ENCODE assay signal across 8 mouse cellular contexts in genomic region chr7:67973180-67974014, GRCm38 (mm10). TPM values are rescaled to one million over a fixed set of nuclear protein-coding genes. Genes with fewer than 3 reads are reported as not detected.
DNase-seq lines count a peak whose midpoint lies in the region; ATAC-seq and TF ChIP-seq lines count a peak whose summit lies in the region.

No protein-coding gene starts in this region.

- H3K4me3 ChIP-seq in gastrocnemius, adult 2 months: peak overlapping the region; percentile 48
- H3K4me3 ChIP-seq in forebrain, embryonic 10.5 days: peak overlapping the region; percentile 4
- no peak overlapping the region for H3K4me3 ChIP-seq in hindbrain, embryonic 14.5 days (replicated peaks; ENCODE audit: low read length)
- H3K4me3 ChIP-seq in liver, embryonic 12.5 days: peak overlapping the region; percentile 25
- no peak overlapping the region for H3K4me3 ChIP-seq in neural tube, embryonic 14.5 days (ENCODE audit: low read depth, low read length)

- peak; percentile 30 for DNase-seq in gastrocnemius, adult 2 months
- DNase-seq in gastrocnemius, postnatal 14 days: no peak
- DNase-seq in forebrain, embryonic 10.5 days (ENCODE audit: extremely low spot score, low spot score): no peak
- no peak for DNase-seq in hindbrain, embryonic 14.5 days (ENCODE audit: low spot score)
- DNase-seq in left cerebral cortex, postnatal 36 days (ENCODE audit: low spot score in 2 of 2): no peak
- no peak for DNase-seq in adrenal gland, postnatal 10 days

- H3K4me2 ChIP-seq in hindbrain, embryonic 14.5 days (replicated peaks): no peak overlapping the region
- peak overlapping the region; percentile 63 for H3K4me2 ChIP-seq in liver, embryonic 12.5 days
- no peak overlapping the region for H3K4me2 ChIP-seq in neural tube, embryonic 14.5 days (ENCODE audit: low read depth, low read length)

- TF ChIP-seq CTCF in gastrocnemius, adult 2 months (IDR thresholded peaks at IDR 0.05): no peak

- intact Hi-C loops in gastrocnemius, adult 2 months (cut with DNase I): no loop called here
- intact Hi-C loops in gastrocnemius, postnatal 14 days (cut with DNase I; ENCODE audit: low total_unique reads): no loop called here
- intact Hi-C loops in left cerebral cortex, postnatal 36 days (cut with DNase I): loop anchor here (10.0 kb wide), 1 partner anchor 51 kb away; no protein-coding TSS in a partner anchor

- H3K4me1 ChIP-seq in forebrain, embryonic 10.5 days: peaks cover 62% of the 10 kb centered on the region
- peaks cover 56% of the 10 kb centered on the region for H3K4me1 ChIP-seq in hindbrain, embryonic 14.5 days (replicated peaks; ENCODE audit: control insufficient read depth, insufficient read depth, low read length)
- H3K4me1 ChIP-seq in liver, embryonic 12.5 days: peaks cover 86% of the 10 kb centered on the region
- peaks cover 30% of the 10 kb centered on the region for H3K4me1 ChIP-seq in neural tube, embryonic 14.5 days (ENCODE audit: control insufficient read depth, insufficient read depth, low read length)

- H3K27ac ChIP-seq in gastrocnemius, adult 2 months: peak overlapping the region; percentile 78
- peak overlapping the region; percentile 72 for H3K27ac ChIP-seq in forebrain, embryonic 10.5 days
- H3K27ac ChIP-seq in hindbrain, embryonic 14.5 days: peak overlapping the region; percentile 26
- H3K27ac ChIP-seq in liver, embryonic 12.5 days: peak overlapping the region; percentile 89
- 0 out of 2 replicates have a peak overlapping the region, but pooled peaks have one; percentile 2 for H3K27ac ChIP-seq in neural tube, embryonic 14.5 days (ENCODE audit: low read depth, low read length)

- H3K27me3 ChIP-seq in forebrain, embryonic 10.5 days (ENCODE audit: poor library complexity, severe bottlenecking): no peaks in the 10 kb centered on the region
- no peaks in the 10 kb centered on the region for H3K27me3 ChIP-seq in hindbrain, embryonic 14.5 days (ENCODE audit: control insufficient read depth, insufficient read depth, low read length)
- no peaks in the 10 kb centered on the region for H3K27me3 ChIP-seq in liver, embryonic 12.5 days (replicated peaks)
- no peaks in the 10 kb centered on the region for H3K27me3 ChIP-seq in neural tube, embryonic 14.5 days (ENCODE audit: control insufficient read depth, insufficient read depth, low read length)

- peaks cover 4% of the 10 kb centered on the region; the same call in 1 of the 2 replicates for H3K36me3 ChIP-seq in forebrain, embryonic 10.5 days (replicated peaks)
- H3K36me3 ChIP-seq in hindbrain, embryonic 14.5 days (replicated peaks; ENCODE audit: control insufficient read depth, insufficient read depth): no peaks in the 10 kb centered on the region
- peaks cover 9% of the 10 kb centered on the region; the same call in 1 of the 2 replicates for H3K36me3 ChIP-seq in liver, embryonic 12.5 days
- no peaks in the 10 kb centered on the region for H3K36me3 ChIP-seq in neural tube, embryonic 14.5 days (ENCODE audit: control insufficient read depth, insufficient read depth, low read length)

- no peaks in the 10 kb centered on the region for H3K9me3 ChIP-seq in forebrain, embryonic 10.5 days
- H3K9me3 ChIP-seq in hindbrain, embryonic 14.5 days (ENCODE audit: control insufficient read depth, low read length): no peaks in the 10 kb centered on the region
- H3K9me3 ChIP-seq in liver, embryonic 12.5 days (replicated peaks): no peaks in the 10 kb centered on the region
- no peaks in the 10 kb centered on the region for H3K9me3 ChIP-seq in neural tube, embryonic 14.5 days (ENCODE audit: control insufficient read depth, low read length)

- H3K9ac ChIP-seq in hindbrain, embryonic 14.5 days: no peak overlapping the region
- peak overlapping the region; percentile 57 for H3K9ac ChIP-seq in liver, embryonic 12.5 days
- H3K9ac ChIP-seq in neural tube, embryonic 14.5 days (replicated peaks; ENCODE audit: low read depth, low read length): no peak overlapping the region

- 10% methylated on average over 15 of the region's 15 CpGs for WGBS in forebrain, embryonic 10.5 days
- 20% methylated on average over 15 of the region's 15 CpGs for WGBS in hindbrain, embryonic 14.5 days
- WGBS in liver, embryonic 12.5 days (ENCODE audit: insufficient replicate concordance): 5% methylated on average over 15 of the region's 15 CpGs
- 17% methylated on average over 15 of the region's 15 CpGs for WGBS in neural tube, embryonic 14.5 days

- ATAC-seq in hindbrain, embryonic 14.5 days (ENCODE audit: low FRiP score): no peak
- peak; percentile 89 for ATAC-seq in liver, embryonic 12.5 days
- ATAC-seq in neural tube, embryonic 14.5 days (ENCODE audit: low read depth): no peak

RNA-seq across cellular contexts. Expression of gene Igf1r, which starts 20.8 kb away (rescaled TPM):
- total RNA-seq in gastrocnemius, adult 2 months (2021): 1 to 10 TPM; 8.0 to 8.3 TPM
- total RNA-seq in gastrocnemius, postnatal 14 days (2021): 10 to 100 TPM; 13.1 to 14.0 TPM
- polyA plus RNA-seq in forebrain, embryonic 10.5 days (2016; fragmentation: Nextera tagmentation; extraction: Ambion mirVana): 18.8 and 20.8 TPM in 2 replicates
- 18.3 and 21.0 TPM in 2 replicates for polyA plus RNA-seq in hindbrain, embryonic 14.5 days (2014; fragmentation: Nextera tagmentation; extraction: Ambion mirVana)
- polyA plus RNA-seq in liver, embryonic 12.5 days (2016; fragmentation: Nextera tagmentation; extraction: Ambion mirVana): 8.5 and 9.6 TPM in 2 replicates
- polyA plus RNA-seq in neural tube, embryonic 14.5 days (2014; fragmentation: Nextera tagmentation; extraction: Ambion mirVana): 21.8 and 28.5 TPM in 2 replicates
- 10 to 100 TPM; 38.4 to 62.0 TPM for total RNA-seq in left cerebral cortex, postnatal 36 days (2021)
- total RNA-seq in adrenal gland, postnatal 10 days (2021): 10 to 100 TPM; 49.2 to 53.4 TPM

Comparison
In these comparisons a context has a peak if more than half of its experiments do, and no peak if none do; other contexts are left out.
1. H3K27ac ChIP-seq: peak in every context shown above with its lines; median percentile 89 in liver, embryonic 12.5 days; 78 in gastrocnemius, adult 2 months; 72 in forebrain, embryonic 10.5 days; 26 in hindbrain, embryonic 14.5 days; 2 in neural tube, embryonic 14.5 days.
2. H3K4me3 ChIP-seq: peak in gastrocnemius, adult 2 months (single experiment), forebrain, embryonic 10.5 days (single experiment) and liver, embryonic 12.5 days (single experiment); none in hindbrain, embryonic 14.5 days (single experiment) and neural tube, embryonic 14.5 days (single experiment).